ENCODE assay signal across 19 mouse cellular contexts in the genomic region with DNA sequence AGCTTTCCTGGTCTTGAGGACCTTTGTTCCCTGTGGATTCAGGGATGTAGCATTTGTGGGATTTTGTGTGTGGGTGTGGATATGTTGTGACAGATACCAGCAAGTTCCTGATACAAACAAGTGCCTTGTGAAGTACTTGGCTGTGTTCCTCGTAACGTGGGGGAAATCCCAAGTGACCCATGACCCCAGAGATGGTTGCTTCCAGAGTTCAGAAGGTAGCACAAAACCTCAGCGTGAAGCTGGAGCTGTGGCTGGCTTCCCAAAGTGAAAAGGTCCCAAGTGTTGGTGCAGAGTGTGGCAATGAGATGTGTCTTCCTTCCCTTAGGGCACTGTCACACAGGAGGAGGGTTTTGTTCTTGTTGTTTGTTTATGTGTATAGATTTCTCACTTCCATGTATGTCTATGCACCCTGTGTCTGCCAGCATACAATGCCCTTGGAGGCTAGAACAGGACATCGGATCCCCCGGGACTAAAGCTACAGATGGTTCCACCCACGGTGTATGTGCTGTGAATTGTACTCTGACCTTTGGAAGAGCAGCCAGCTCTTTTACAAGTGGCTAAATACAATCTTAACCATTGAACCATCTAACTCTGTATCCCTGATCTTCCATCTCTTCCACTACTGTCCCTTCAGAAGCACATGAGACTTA. TPM values are rescaled to one million over a fixed set of nuclear protein-coding genes. Genes with fewer than 3 reads are reported as not detected.
DNase-seq lines count a peak whose midpoint lies in the region; ATAC-seq lines count a peak whose summit lies in the region.
"Had no signal": no experiment of that assay in that cellular context is flagged by ENCODE, and none has a peak within 500 bp of the region (broad histone marks: within the 10 kb centered on the region; RNA-seq: fewer than 3 reads in every experiment).

No protein-coding gene starts in this region.

- H3K27ac ChIP-seq in intestine, embryonic 16.5 days (ENCODE audit: low read length) = no peak overlapping the region
- H3K27ac ChIP-seq in hindbrain, embryonic 16.5 days (ENCODE audit: low read depth, low read length) = no peak overlapping the region
- H3K27ac ChIP-seq: embryonic facial prominence, embryonic 10.5 days; hindbrain, embryonic 12.5 days; limb, embryonic 10.5 days had no signal

- H3K27me3 ChIP-seq in intestine, embryonic 16.5 days (replicated peaks; ENCODE audit: control insufficient read depth, insufficient read depth, low read length) = no peaks in the 10 kb centered on the region
- H3K27me3 ChIP-seq in hindbrain, embryonic 16.5 days (replicated peaks; ENCODE audit: control insufficient read depth, insufficient read depth, low read length) = no peaks in the 10 kb centered on the region
- H3K27me3 ChIP-seq: hindbrain, embryonic 12.5 days had no signal

- WGBS in intestine, embryonic 16.5 days = 67% methylated on average over 6 of the region's 6 CpGs
- WGBS in large intestine, adult 2 months = 27% methylated on average over 6 of the region's 6 CpGs
- 84% methylated on average over 6 of the region's 6 CpGs for WGBS in hindbrain, embryonic 16.5 days

- peak; percentile 47 to 50 for DNase-seq in kidney, adult 8-10 months
- DNase-seq in kidney, postnatal 4 days = no peak
- DNase-seq in large intestine, adult 2 months (ENCODE audit: low read depth, low spot score) = peak; percentile 24
- peak; percentile 28 for DNase-seq in yolk sac, embryonic 10.5 days (ENCODE audit: low spot score)
- no peak for DNase-seq in natural killer cell, adult 2 months (ENCODE audit: low spot score in 2 of 2)
- DNase-seq: adrenal gland, adult 8-10 months; cerebellum, adult 9-10 months; right cerebral cortex, postnatal 4 days had no signal

- no peak overlapping the region for H3K4me3 ChIP-seq in intestine, embryonic 16.5 days (ENCODE audit: low read length)
- H3K4me3 ChIP-seq in hindbrain, embryonic 16.5 days (ENCODE audit: low read length) = no peak overlapping the region
- H3K4me3 ChIP-seq: embryonic facial prominence, embryonic 10.5 days; hindbrain, embryonic 12.5 days; limb, embryonic 10.5 days had no signal

- no peaks in the 10 kb centered on the region for H3K9me3 ChIP-seq in intestine, embryonic 16.5 days (ENCODE audit: control insufficient read depth, low read length)
- no peaks in the 10 kb centered on the region for H3K9me3 ChIP-seq in hindbrain, embryonic 16.5 days (ENCODE audit: control insufficient read depth, low read length)
- H3K9me3 ChIP-seq: embryonic facial prominence, embryonic 10.5 days; hindbrain, embryonic 12.5 days; limb, embryonic 10.5 days had no signal

- 0 out of 2 replicates have a peak, but pooled peaks cover 6% of the 10 kb centered on the region for H3K4me1 ChIP-seq in intestine, embryonic 16.5 days (ENCODE audit: control insufficient read depth, insufficient read depth, low read length)
- H3K4me1 ChIP-seq in hindbrain, embryonic 16.5 days (ENCODE audit: control insufficient read depth, insufficient read depth, low read depth, low read length) = no peaks in the 10 kb centered on the region
- H3K4me1 ChIP-seq: embryonic facial prominence, embryonic 10.5 days; hindbrain, embryonic 12.5 days; limb, embryonic 10.5 days had no signal

- ATAC-seq in intestine, embryonic 16.5 days = peak; percentile 49; the same call in 1 of the 2 replicates
- ATAC-seq in hindbrain, embryonic 16.5 days = no peak

- no peak overlapping the region for H3K4me2 ChIP-seq in intestine, embryonic 16.5 days (ENCODE audit: low read depth, low read length)
- no peak overlapping the region for H3K4me2 ChIP-seq in hindbrain, embryonic 16.5 days (ENCODE audit: low read length)
- H3K4me2 ChIP-seq: heart, embryonic 11.5 days; hindbrain, embryonic 12.5 days; lung, embryonic 14.5 days had no signal

- H3K9ac ChIP-seq in intestine, embryonic 16.5 days (ENCODE audit: low read depth, low read length) = no peak overlapping the region
- H3K9ac ChIP-seq in hindbrain, embryonic 16.5 days (ENCODE audit: low read depth, low read length) = no peak overlapping the region
- H3K9ac ChIP-seq: hindbrain, embryonic 12.5 days; lung, embryonic 14.5 days had no signal

- peaks cover 6% of the 10 kb centered on the region; the same call in 1 of the 2 replicates for H3K36me3 ChIP-seq in intestine, embryonic 16.5 days (ENCODE audit: control insufficient read depth, insufficient read depth, low read length)
- H3K36me3 ChIP-seq in hindbrain, embryonic 16.5 days (ENCODE audit: control insufficient read depth, insufficient read depth, low read length) = 0 out of 2 replicates have a peak, but pooled peaks cover 3% of the 10 kb centered on the region

RNA-seq across cellular contexts. Expression of a gene that starts 8.2 kb away (rescaled TPM):
- 1.4 and 1.5 TPM in 2 replicates for polyA plus RNA-seq in intestine, embryonic 16.5 days (2015; fragmentation: Nextera tagmentation; extraction: Ambion mirVana)
- 1.8 and 2.4 TPM in 2 replicates for polyA plus RNA-seq in large intestine, adult 2 months (2012; rRNA removed)
- polyA plus RNA-seq in hindbrain, embryonic 16.5 days (2015; fragmentation: Nextera tagmentation; extraction: Ambion mirVana) = 10.8 and 14.2 TPM in 2 replicates

RNA-seq across cellular contexts. Expression of a gene that starts 25.7 kb away (rescaled TPM):
- not detected in 2 replicates for polyA plus RNA-seq in intestine, embryonic 16.5 days (2015; fragmentation: Nextera tagmentation; extraction: Ambion mirVana)
- not detected in 2 replicates for polyA plus RNA-seq in large intestine, adult 2 months (2012; rRNA removed)
- not detected in 2 replicates for polyA plus RNA-seq in hindbrain, embryonic 16.5 days (2015; fragmentation: Nextera tagmentation; extraction: Ambion mirVana)
- polyA plus RNA-seq: embryonic facial prominence, embryonic 10.5 days; forebrain, embryonic 11.5 days; heart, embryonic 11.5 days; hindbrain, embryonic 12.5 days; inflammation-experienced regulatory T-cells, adult 6 months; limb, embryonic 10.5 days; lung, embryonic 14.5 days; midbrain, postnatal 0 days; neural tube, embryonic 11.5 days had no signal

RNA-seq across cellular contexts. Expression of a gene that starts 30.2 kb away (rescaled TPM):
- polyA plus RNA-seq in intestine, embryonic 16.5 days (2015; fragmentation: Nextera tagmentation; extraction: Ambion mirVana) = 25.4 and 29.4 TPM in 2 replicates
- polyA plus RNA-seq in large intestine, adult 2 months (2012; rRNA removed) = 44.2 and 65.4 TPM in 2 replicates
- 6.3 and 7.0 TPM in 2 replicates for polyA plus RNA-seq in hindbrain, embryonic 16.5 days (2015; fragmentation: Nextera tagmentation; extraction: Ambion mirVana)

RNA-seq across cellular contexts. Expression of a gene that starts 30.5 kb away (rescaled TPM):
- polyA plus RNA-seq in intestine, embryonic 16.5 days (2015; fragmentation: Nextera tagmentation; extraction: Ambion mirVana) = 98.0 and 105 TPM in 2 replicates
- polyA plus RNA-seq in large intestine, adult 2 months (2012; rRNA removed) = 105 and 202 TPM in 2 replicates
- 87.0 and 96.5 TPM in 2 replicates for polyA plus RNA-seq in hindbrain, embryonic 16.5 days (2015; fragmentation: Nextera tagmentation; extraction: Ambion mirVana)

RNA-seq across cellular contexts. Expression of a gene that starts 35.7 kb away (rescaled TPM):
- polyA plus RNA-seq in intestine, embryonic 16.5 days (2015; fragmentation: Nextera tagmentation; extraction: Ambion mirVana) = 26.4 and 29.0 TPM in 2 replicates
- polyA plus RNA-seq in large intestine, adult 2 months (2012; rRNA removed) = 30.8 and 31.3 TPM in 2 replicates
- 43.7 and 44.9 TPM in 2 replicates for polyA plus RNA-seq in hindbrain, embryonic 16.5 days (2015; fragmentation: Nextera tagmentation; extraction: Ambion mirVana)

Comparison
In these comparisons a context has a peak if more than half of its experiments do, and no peak if none do; other contexts are left out.
1. DNase-seq: peak in kidney, adult 8-10 months (2 of 2), large intestine, adult 2 months (single experiment) and yolk sac, embryonic 10.5 days (single experiment); none in kidney, postnatal 4 days (0 of 2) and natural killer cell, adult 2 months (0 of 2).